Comparison of ENCODE assay signal across 8 mouse cellular contexts in the genomic region with DNA sequence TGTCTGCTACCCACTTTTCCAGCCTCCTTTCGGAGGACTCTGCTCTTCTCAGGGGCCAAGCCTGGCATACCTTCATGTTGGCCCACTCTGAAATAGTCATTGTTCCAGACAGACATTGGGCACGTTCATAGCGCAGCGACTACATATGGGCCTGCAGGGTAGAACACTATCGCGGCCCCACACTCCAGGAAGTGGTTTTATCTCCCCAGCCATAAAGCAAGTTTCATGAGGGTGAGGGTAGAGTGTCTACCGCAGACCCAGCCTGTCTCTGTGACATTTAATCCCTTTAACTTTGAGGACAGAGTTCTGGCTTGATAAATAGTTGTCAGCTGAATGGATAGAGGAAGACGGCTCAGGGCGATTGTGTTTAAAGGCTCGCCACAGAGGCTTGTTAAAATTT.
A peak's percentile ranks its signal among the peaks of the same experiment; 100 is the strongest.
DNase-seq lines count a peak whose midpoint lies in the region; ATAC-seq and TF ChIP-seq lines count a peak whose summit lies in the region.
"Had no signal": no experiment of that assay in that cellular context is flagged by ENCODE, and none has a peak within 500 bp of the region (broad histone marks: within the 10 kb centered on the region; RNA-seq: fewer than 3 reads in every experiment).

No protein-coding gene starts in this region.

- peak overlapping the region; percentile 69 for H3K27ac ChIP-seq in MEL (ENCODE audit: control insufficient read depth, low read depth, low read length)
- H3K27ac ChIP-seq in gastrocnemius, adult 2 months: no peak overlapping the region

- peak overlapping the region; percentile 30; the same call in 1 of the 2 replicates for H3K9ac ChIP-seq in MEL (ENCODE audit: control insufficient read depth, low read depth, low read length, poor library complexity, severe bottlenecking)

- H3K36me3 ChIP-seq in MEL (ENCODE audit: control insufficient read depth in 1 of 2, insufficient read depth in 2 of 2, low read length in 2 of 2): peaks cover 0 to 18% of the 10 kb centered on the region in 2 experiments; a peak in 2 of 4 replicates

- ATAC-seq in monocyte, adult 5-6 weeks (replicated peaks; ENCODE audit: insufficient number of reproducible peaks, low FRiP score, low TSS enrichment, poor library complexity, severe bottlenecking): no peak

- intact Hi-C loops in gastrocnemius, adult 2 months (cut with DNase I): no loop called here

- H3K9me3 ChIP-seq in MEL (replicated peaks; ENCODE audit: insufficient read depth, low read length): no peaks in the 10 kb centered on the region

- DNase-seq in 416B (ENCODE audit: low read depth): peak; percentile 79
- DNase-seq in MEL (ENCODE audit: low read depth, low spot score): peak; percentile 98
- peak; percentile 39 for DNase-seq in forelimb bud, embryonic 11.5 days (ENCODE audit: low read depth, low spot score)
- DNase-seq in mesoderm, embryonic 11.5 days (ENCODE audit: low read depth, low spot score): peak; percentile 49
- DNase-seq in gastrocnemius, adult 2 months: no peak
- no peak for DNase-seq in left cerebral cortex, adult 8-10 months (ENCODE audit: low spot score in 2 of 2)
- DNase-seq: lung, postnatal 4 days had no signal

- no peak for TF ChIP-seq CTCF in MEL (IDR thresholded peaks at IDR 0.05 in 2 of 3, conservative IDR thresholded peaks at IDR 0.05 in 1 of 3; ENCODE audit: control insufficient read depth in 1 of 3, insufficient read depth in 1 of 3, low read depth in 2 of 3, low read length in 3 of 3, poor library complexity in 1 of 3, severe bottlenecking in 1 of 3)
- TF ChIP-seq CTCF in gastrocnemius, adult 2 months (IDR thresholded peaks at IDR 0.05): no peak

- peaks cover 18 to 19% of the 10 kb centered on the region in 2 experiments for H3K4me1 ChIP-seq in MEL (ENCODE audit: control insufficient read depth in 1 of 2, insufficient read depth in 2 of 2, low read length in 2 of 2)

- H3K79me2 ChIP-seq in MEL (ENCODE audit: control insufficient read depth, insufficient read depth, low read length, poor library complexity): no peaks in the 10 kb centered on the region

- TF ChIP-seq EP300 in MEL (IDR thresholded peaks at IDR 0.05; ENCODE audit: low read depth in 1 of 2, low read length in 2 of 2): peak; percentile 99

- TF ChIP-seq RAD21 in MEL (IDR thresholded peaks at IDR 0.05; ENCODE audit: low read depth, low read length): no peak

- no peak for TF ChIP-seq POLR2A in MEL (IDR thresholded peaks at IDR 0.05; ENCODE audit: control insufficient read depth in 1 of 2, insufficient read depth in 1 of 2, low read depth in 1 of 2, low read length in 2 of 2, poor library complexity in 1 of 2)

- no peaks in the 10 kb centered on the region for H3K27me3 ChIP-seq in MEL (ENCODE audit: control insufficient read depth in 1 of 2, insufficient read depth in 2 of 2, low read length in 2 of 2)

- H3K4me3 ChIP-seq in MEL (ENCODE audit: control insufficient read depth in 1 of 2, insufficient read depth in 1 of 2, low read depth in 2 of 2, low read length in 2 of 2): no peak overlapping the region
- no peak overlapping the region for H3K4me3 ChIP-seq in gastrocnemius, adult 2 months

TF ChIP-seq in MEL, 35 proteins besides CTCF, POLR2A, EP300 and RAD21:
- TF ChIP-seq POLR2AphosphoS5 (IDR thresholded peaks at IDR 0.05; ENCODE audit: borderline replicate concordance, low read depth, low read length) (no peak), GATA1 (IDR thresholded peaks at IDR 0.05; ENCODE audit: low read depth, low read length) (peak; percentile 99), BHLHE40 (IDR thresholded peaks at IDR 0.05; ENCODE audit: borderline replicate concordance, low read depth, low read length) (peak; percentile 97), MYB (IDR thresholded peaks at IDR 0.05; ENCODE audit: low read depth, low read length) (no peak), TAL1 (IDR thresholded peaks at IDR 0.05; ENCODE audit: low read length) (peak; percentile 94), TBP (IDR thresholded peaks at IDR 0.05; ENCODE audit: low read depth, low read length) (peak; percentile 50; the same call in 1 of the 2 replicates), RCOR1 (IDR thresholded peaks at IDR 0.05; ENCODE audit: low read depth, low read length) (peak; percentile 94), USF1 (IDR thresholded peaks at IDR 0.05; ENCODE audit: low read depth, low read length) (0 out of 2 replicates have a peak, but pooled peaks have one; percentile 25), MAZ (IDR thresholded peaks at IDR 0.05; ENCODE audit: low read depth, low read length) (peak; percentile 91), MXI1 (IDR thresholded peaks at IDR 0.05; ENCODE audit: low read depth, low read length) (peak; percentile 81), HCFC1 (IDR thresholded peaks at IDR 0.05; ENCODE audit: low read depth, low read length) (peak; percentile 67), MEF2A (IDR thresholded peaks at IDR 0.05; ENCODE audit: extremely low read depth, insufficient replicate concordance, low read depth, low read length, poor library complexity, severe bottlenecking) (peak; percentile 51; the same call in 1 of the 2 replicates), ELF1 (IDR thresholded peaks at IDR 0.05; ENCODE audit: low read depth, low read length) (peak; percentile 81), MYC (IDR thresholded peaks at IDR 0.05; ENCODE audit: low read depth, low read length) (peak; percentile 74; the same call in 1 of the 2 replicates), UBTF (IDR thresholded peaks at IDR 0.05; ENCODE audit: borderline replicate concordance, insufficient read depth, low read depth, low read length) (no peak), ZMIZ1 (IDR thresholded peaks at IDR 0.05; ENCODE audit: low read depth, low read length) (no peak; the same call in 1 of the 2 replicates), ZC3H11A (IDR thresholded peaks at IDR 0.05; ENCODE audit: low read depth, low read length) (no peak; the same call in 1 of the 2 replicates), SIN3A (IDR thresholded peaks at IDR 0.05; ENCODE audit: low read length) (peak; percentile 97), ZNF384 (IDR thresholded peaks at IDR 0.05; ENCODE audit: low read depth, low read length) (no peak), JUND (IDR thresholded peaks at IDR 0.05; ENCODE audit: low read depth, low read length) (0 out of 2 replicates have a peak, but pooled peaks have one; percentile 66), NRF1 (IDR thresholded peaks at IDR 0.05; ENCODE audit: insufficient read depth, low read depth, low read length, poor library complexity, severe bottlenecking) (0 out of 2 replicates have a peak, but pooled peaks have one; percentile 6), USF2 (IDR thresholded peaks at IDR 0.05; ENCODE audit: borderline replicate concordance in 1 of 2, insufficient read depth in 1 of 2, low read depth in 1 of 2, low read length in 2 of 2) (no peak), CHD2 (IDR thresholded peaks at IDR 0.05; ENCODE audit: low read length) (peak; percentile 55), ETS1 (IDR thresholded peaks at IDR 0.05; ENCODE audit: low read depth, low read length) (peak; percentile 99), E2F4 (IDR thresholded peaks at IDR 0.05; ENCODE audit: borderline replicate concordance, low read depth, low read length) (no peak), MAX (IDR thresholded peaks at IDR 0.05; ENCODE audit: low read length) (0 out of 2 replicates have a peak, but pooled peaks have one; percentile 14), TCF12 (IDR thresholded peaks at IDR 0.05; ENCODE audit: low read depth, low read length) (peak; percentile 99), MAFK (IDR thresholded peaks at IDR 0.05; ENCODE audit: borderline replicate concordance, low read depth, low read length) (peak; percentile 88; the same call in 1 of the 2 replicates), NELFE (IDR thresholded peaks at IDR 0.05; ENCODE audit: low read depth, low read length) (no peak), POLR2AphosphoS2 (IDR thresholded peaks at IDR 0.05; ENCODE audit: low read length) (peak; percentile 61; the same call in 1 of the 2 replicates), SMC3 (IDR thresholded peaks at IDR 0.05; ENCODE audit: low read depth, low read length) (no peak)

Comparison
In these comparisons a context has a peak if more than half of its experiments do, and no peak if none do; other contexts are left out.
1. DNase-seq: peak in 416B (single experiment), MEL (single experiment), forelimb bud, embryonic 11.5 days (single experiment) and mesoderm, embryonic 11.5 days (single experiment); none in gastrocnemius, adult 2 months (single experiment) and left cerebral cortex, adult 8-10 months (0 of 2).